Mouse (Mus musculus): ENCODE measurements at regions not wholly inside any gene's neighbourhood (a gene's known extent, or its start where the extent isn't known, plus 50 kb on each side); places are given as distances from the start of the nearest gene placed in this dataset.

GRCm38 (mm10) chr14:58499071-58499470 is 428.7 kb downstream of the Fgf9 start:
- TF ChIP-seq CTCF (IDR thresholded peaks at IDR 0.05; ENCODE audit: low read depth) (no peak), EP300 (IDR thresholded peaks at IDR 0.05; ENCODE audit: low read depth) (no peak)

All from heart, postnatal 0 days (tissue).